Mouse (Mus musculus) telencephalon, adult 2 months (tissue): ENCODE measurements around the gene Gm6509.
"Not testable (repeated sequence)": the region's sequence is repeated elsewhere in the genome, so short reads cannot be mapped to it uniquely, and the experiment has no call there.

Experiments used
- DNase-seq: peaks from one replicate; pipeline ENCODE4 v3.0.0-alpha.2; 2011; ENCODE audit warnings: low read depth, low spot score

The Gm6509 gene

GRCm38 (mm10) chr5:94623679-94624078 lies at the start of gene Gm6509:
Gm6509 (plus strand) TSS chr5:94623979.
- DNase-seq: not testable (repeated sequence)

GRCm38 (mm10) chr5:94616242-94616641 lies 7.5 kb upstream of the Gm6509 start, which contains the start of gene Gm3147:
Gm3147 (minus strand) TSS chr5:94616342.
- DNase-seq: not testable (repeated sequence)

GRCm38 (mm10) chr5:94648082-94648481 lies 24.3 kb downstream of the Gm6509 start, which contains the start of gene Gm6205:
Gm6205 (plus strand) TSS chr5:94648382.
- DNase-seq: not testable (repeated sequence)
